Mouse (Mus musculus) ES-E14 (cell line): ENCODE data around the gene Irf8. TPM values are rescaled to one million over a fixed set of nuclear protein-coding genes. Genes with fewer than 3 reads are reported as not detected.

Experiments
- DNase-seq: peaks from one replicate; pipeline ENCODE4 v3.0.0-alpha.2; 2013; ENCODE audit warnings: low read depth, low spot score
- H3K27ac ChIP-seq: 2 replicates; pipeline ENCODE4 v1.5.1; 2012; ENCODE audit warnings: low read depth, mild to moderate bottlenecking, low read length, moderate library complexity, mixed read lengths; ENCODE audit not compliant: poor library complexity, insufficient read depth, severe bottlenecking
- H3K36me3 ChIP-seq: 2 replicates; pipeline ENCODE4 v1.6.1; 2012; ENCODE audit warnings: mild to moderate bottlenecking, low read length, moderate library complexity, mixed read lengths; ENCODE audit not compliant: control insufficient read depth, poor library complexity, insufficient read depth, severe bottlenecking
- H3K4me1 ChIP-seq, 2 experiments: fragments of 150-350 bp in 1 of 2; sonication (generic) in 1 of 2; 2 replicates each; pipeline ENCODE4 v1.6.1; 2012; ENCODE audit warnings: low read length in 2 of 2, mild to moderate bottlenecking in 1 of 2, mixed read lengths in 1 of 2; ENCODE audit not compliant: control insufficient read depth in 2 of 2, insufficient read depth in 2 of 2, poor library complexity in 1 of 2
- H3K4me3 ChIP-seq, 2 experiments: fragments of 150-350 bp in 1 of 2; sonication (generic) in 1 of 2; 2 replicates each; pipeline ENCODE4 v1.5.1; 2012; ENCODE audit warnings: low read length in 2 of 2, low read depth in 1 of 2, mild to moderate bottlenecking in 1 of 2, mixed read lengths in 1 of 2; ENCODE audit not compliant: insufficient read depth in 1 of 2, poor library complexity in 1 of 2, severe bottlenecking in 1 of 2
- H3K9ac ChIP-seq: 2 replicates; pipeline ENCODE4 v1.6.1; 2012; ENCODE audit warnings: low read depth, mild to moderate bottlenecking, low read length, mixed read lengths; ENCODE audit not compliant: poor library complexity, insufficient read depth, severe bottlenecking
- H3K9me3 ChIP-seq: fragments of 150-350 bp; sonication (generic); 2 replicates; pipeline ENCODE4 v1.6.1; 2012; ENCODE audit warnings: low read depth, mild to moderate bottlenecking, low read length; ENCODE audit not compliant: control insufficient read depth, insufficient read depth
- CHD2 ChIP-seq: IDR thresholded peaks from 2 replicates; pipeline ENCODE4 v1.6.1; 2014; ENCODE audit warnings: mild to moderate bottlenecking, low read depth, low read length, inconsistent platforms
- HCFC1 ChIP-seq: IDR thresholded peaks from 2 replicates; pipeline ENCODE4 v1.6.1; 2012; ENCODE audit warnings: low read length, inconsistent platforms, borderline replicate concordance; ENCODE audit not compliant: insufficient read depth
- MAFK ChIP-seq: IDR thresholded peaks from 2 replicates; pipeline ENCODE4 v1.6.1; 2014; ENCODE audit warnings: mild to moderate bottlenecking, low read depth, low read length, inconsistent platforms; ENCODE audit not compliant: insufficient read depth
- ZC3H11A ChIP-seq: IDR thresholded peaks from 2 replicates; pipeline ENCODE4 v1.6.1; 2012; ENCODE audit warnings: low read depth, mild to moderate bottlenecking, inconsistent platforms, low read length, borderline replicate concordance
- ZNF384 ChIP-seq: IDR thresholded peaks from 2 replicates; pipeline ENCODE4 v1.6.1; 2012; ENCODE audit warnings: low read depth, low read length, inconsistent platforms
- in situ Hi-C, 2 experiments: fragments of 600-800 bp; cut with MboI; formaldehyde crosslinking; loops; one replicate each; pipeline ENCODE4 v1.15.1; 2025; ENCODE audit warnings: low sequenced_read_pairs in 2 of 2, inconsistent platforms in 1 of 2; ENCODE audit not compliant: unreplicated experiment in 2 of 2
- total RNA-seq: library from RNA; depleted of rRNA; stranded (reverse); fragments of 300-350 nt; gene quantifications from 2 replicates; pipeline ENCODE4 v1.2.3, GENCODE M21; 2012

Irf8 gene
- total RNA-seq, 1 experiment, result 1.2 TPM

DNA sequence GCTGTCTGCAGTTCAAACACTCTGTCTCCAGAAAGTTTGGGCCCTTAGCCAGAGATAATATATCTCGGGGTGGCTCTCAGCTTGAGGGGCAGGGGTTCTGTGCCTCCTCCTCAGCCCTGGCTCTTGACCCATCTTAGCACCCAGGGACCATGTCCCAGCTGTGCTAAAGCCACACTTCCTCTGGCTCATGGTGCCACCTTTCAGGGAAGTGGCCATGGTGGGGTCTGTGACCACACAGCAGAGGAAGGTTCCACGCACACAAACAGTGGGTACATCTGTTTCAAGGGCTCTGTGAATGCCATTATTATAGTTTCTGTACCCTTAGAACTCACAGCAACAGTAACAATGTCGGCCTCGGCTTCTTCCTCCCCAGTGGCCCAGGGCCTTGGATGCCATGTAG, 47.6 kb downstream of the Irf8 start:
- no peaks in the 10 kb centered on the region for H3K36me3 ChIP-seq
- no peak overlapping the region for H3K4me3 ChIP-seq

DNA sequence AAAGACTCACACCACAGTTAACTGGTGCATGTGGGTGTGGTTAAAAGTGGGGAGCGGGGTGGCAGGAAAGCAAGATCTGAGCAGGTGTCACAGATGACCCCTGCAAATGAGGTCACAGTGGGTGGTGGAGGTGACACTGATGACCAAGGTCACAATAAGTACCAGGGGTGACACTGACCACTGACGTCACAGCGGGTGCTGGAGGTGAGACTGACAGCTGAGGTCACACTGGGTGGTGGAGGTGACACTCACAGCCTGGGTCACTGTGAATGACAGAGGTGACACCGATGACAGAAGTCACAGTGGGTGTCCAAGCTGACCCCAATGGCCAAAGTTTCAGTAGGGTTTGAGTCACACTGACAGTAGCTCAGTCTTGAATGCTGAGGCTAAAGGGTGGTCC, 50.6 kb downstream of the Irf8 start:
- Histone ChIP-seq H3K27ac (no peak overlapping the region), H3K9ac (no peak overlapping the region), H3K4me1 (no peaks in the 10 kb centered on the region), H3K36me3 (no peaks in the 10 kb centered on the region), H3K4me3 (no peak overlapping the region), H3K9me3 (no peaks in the 10 kb centered on the region)
- TF ChIP-seq HCFC1 (no peak), CHD2 (no peak), MAFK (no peak), ZNF384 (no peak), ZC3H11A (no peak)
- no peak for DNase-seq
- in situ Hi-C loops, result loop anchor here in 1 of 2 experiments (25.0 kb wide), 1 partner anchor 99 kb away; no protein-coding TSS in a partner anchor

More for the DNA sequence above, 47.6 kb downstream of the Irf8 start:
- no peak for TF ChIP-seq HCFC1
- no peak for TF ChIP-seq MAFK
- no peak for TF ChIP-seq CHD2
- no peak for TF ChIP-seq ZNF384
- no peak for TF ChIP-seq ZC3H11A
- in situ Hi-C loops, result loop anchor here in 1 of 2 experiments (25.0 kb wide), 1 partner anchor 96 kb away; no protein-coding TSS in a partner anchor
- no peak overlapping the region for H3K9ac ChIP-seq
- no peak for DNase-seq
- no peak overlapping the region for H3K27ac ChIP-seq
- no peaks in the 10 kb centered on the region for H3K4me1 ChIP-seq
- no peaks in the 10 kb centered on the region for H3K9me3 ChIP-seq

DNA sequence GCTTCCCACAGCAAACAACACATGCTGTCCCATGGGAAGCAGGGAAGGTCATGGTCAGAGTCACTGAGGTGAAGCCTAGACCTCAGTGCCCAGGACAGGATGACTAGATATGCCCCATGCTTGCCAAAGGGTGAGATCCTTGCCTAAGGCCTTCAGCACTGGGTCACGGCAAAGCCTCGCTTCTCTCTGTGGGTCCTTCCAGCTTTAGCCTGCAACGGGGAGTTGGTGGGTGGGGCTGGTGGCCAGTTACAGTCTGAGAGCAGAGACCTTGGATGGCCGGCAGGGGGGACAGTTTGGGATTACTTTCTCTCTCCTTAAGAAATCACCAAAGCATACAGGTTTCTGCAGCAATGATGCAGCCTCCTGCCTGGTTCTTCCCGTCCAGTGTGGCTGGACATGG, 51.5 kb downstream of the Irf8 start:
- no peaks in the 10 kb centered on the region for H3K36me3 ChIP-seq
- no peak overlapping the region for H3K4me3 ChIP-seq
- in situ Hi-C loops, result loop anchor here in 1 of 2 experiments (25.0 kb wide), 1 partner anchor 100 kb away; no protein-coding TSS in a partner anchor
- no peak overlapping the region for H3K9ac ChIP-seq
- peaks cover 0 to 3% of the 10 kb centered on the region in 2 experiments; a peak in 1 of 4 replicates for H3K4me1 ChIP-seq
- no peak for TF ChIP-seq HCFC1
- TF ChIP-seq ZC3H11A, result no peak
- no peak for TF ChIP-seq CHD2
- no peak for TF ChIP-seq MAFK
- no peak for TF ChIP-seq ZNF384
- H3K9me3 ChIP-seq, result no peaks in the 10 kb centered on the region
- DNase-seq, result no peak
- no peak overlapping the region for H3K27ac ChIP-seq

DNA sequence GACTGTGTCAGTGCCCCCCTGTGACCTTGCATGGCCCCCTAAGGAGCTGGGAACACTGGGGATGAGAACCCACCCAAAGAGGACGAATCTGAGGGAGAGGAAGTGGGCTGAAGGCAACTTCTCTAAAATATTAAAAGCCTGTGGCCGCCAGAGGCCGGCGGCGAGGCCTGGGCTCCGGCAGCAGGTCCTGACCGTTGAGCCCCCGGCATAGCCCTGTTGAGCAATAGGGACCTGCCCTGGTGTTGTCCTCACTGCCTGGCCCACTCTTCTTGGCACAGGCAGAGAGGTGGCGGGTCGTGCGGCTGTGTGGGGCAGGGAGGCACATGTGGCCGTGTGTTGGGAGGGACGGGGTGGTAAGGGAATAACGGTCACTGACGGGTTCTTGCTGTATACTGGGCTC, 56.6 kb downstream of the Irf8 start:
- Histone ChIP-seq H3K9ac (no peak overlapping the region), H3K36me3 (no peaks in the 10 kb centered on the region), H3K4me1 (peaks cover 0 to 3% of the 10 kb centered on the region in 2 experiments; a peak in 1 of 4 replicates), H3K27ac (no peak overlapping the region), H3K9me3 (no peaks in the 10 kb centered on the region), H3K4me3 (peak overlapping the region in 1 of 2 experiments; percentile 16; a peak in 1 of 4 replicates)
- no peak for TF ChIP-seq ZC3H11A
- no peak for TF ChIP-seq MAFK
- TF ChIP-seq ZNF384, result no peak
- in situ Hi-C loops, result loop anchor here (5.0 to 25.0 kb wide), 2 partner anchors 105 to 110 kb away; no protein-coding TSS in a partner anchor
- DNase-seq, result no peak
